Mouse (Mus musculus) hindbrain, embryonic 11.5 days (tissue): ENCODE results near the gene Tnp2. TPM values are rescaled to one million over a fixed set of nuclear protein-coding genes. Genes with fewer than 3 reads are reported as not detected.

Experiments used
- ATAC-seq: fragments of 200-750 bp; cut with Nextera tagmentation; 2 replicates; pipeline ENCODE4 v1.8.0; 2017; ENCODE audit warnings: mild to moderate bottlenecking, moderate TSS enrichment, moderate library complexity; ENCODE audit not compliant: low FRiP score
- DNase-seq: peaks from one replicate; pipeline ENCODE4 v3.0.0-alpha.2; 2015; ENCODE audit warnings: low spot score
- H3K27ac ChIP-seq: fragments of 300-500 bp; sonication (generic); 2 replicates; pipeline ENCODE4 v1.5.1; 2014; ENCODE audit warnings: mild to moderate bottlenecking, low read depth, low read length
- H3K27me3 ChIP-seq: fragments of 300-500 bp; sonication (generic); 2 replicates; pipeline ENCODE4 v1.6.1; 2014; ENCODE audit warnings: mild to moderate bottlenecking, low read length, moderate library complexity, mixed read lengths; ENCODE audit not compliant: control insufficient read depth, insufficient read depth
- H3K36me3 ChIP-seq: fragments of 300-500 bp; sonication (generic); 2 replicates; pipeline ENCODE4 v1.6.1; 2014; ENCODE audit warnings: mild to moderate bottlenecking, low read length, moderate library complexity, mixed read lengths; ENCODE audit not compliant: control insufficient read depth, insufficient read depth
- H3K4me1 ChIP-seq: fragments of 300-500 bp; sonication (generic); replicated peaks from 2 replicates; pipeline ENCODE4 v1.6.1; 2014; ENCODE audit warnings: low read length, mixed read lengths; ENCODE audit not compliant: control insufficient read depth, insufficient read depth
- H3K4me2 ChIP-seq: fragments of 300-500 bp; sonication (generic); replicated peaks from 2 replicates; pipeline ENCODE4 v1.6.1; 2014; ENCODE audit warnings: mild to moderate bottlenecking, low read depth, low read length
- H3K4me3 ChIP-seq: fragments of 300-500 bp; sonication (generic); 2 replicates; pipeline ENCODE4 v1.5.1; 2014; ENCODE audit warnings: low read depth, low read length
- H3K9ac ChIP-seq: fragments of 300-500 bp; sonication (generic); 2 replicates; pipeline ENCODE4 v1.6.1; 2014; ENCODE audit warnings: low read depth, low read length
- H3K9me3 ChIP-seq: fragments of 300-500 bp; sonication (generic); 2 replicates; pipeline ENCODE4 v1.6.1; 2016; ENCODE audit warnings: low read length; ENCODE audit not compliant: control insufficient read depth
- WGBS: fragments of 180-500 bp; shearing (Covaris S2); extraction: QIAGEN DNeasy Blood & Tissue Kit; methylation state at CpG from one replicate; pipeline ENCODE4 v1.1.7; 2014; 5-methylcytosine and 5-hydroxymethylcytosine counted together
- polyA plus RNA-seq: library from polyadenylated mRNA; unstranded; fragments of >200 nt; fragmentation: Nextera tagmentation; extraction: Ambion mirVana; gene quantifications from 2 replicates; pipeline ENCODE4 v1.2.1, GENCODE M21; 2014

Tnp2 gene
- polyA plus RNA-seq, 1 experiment from 2014 or later = not detected

DNA sequence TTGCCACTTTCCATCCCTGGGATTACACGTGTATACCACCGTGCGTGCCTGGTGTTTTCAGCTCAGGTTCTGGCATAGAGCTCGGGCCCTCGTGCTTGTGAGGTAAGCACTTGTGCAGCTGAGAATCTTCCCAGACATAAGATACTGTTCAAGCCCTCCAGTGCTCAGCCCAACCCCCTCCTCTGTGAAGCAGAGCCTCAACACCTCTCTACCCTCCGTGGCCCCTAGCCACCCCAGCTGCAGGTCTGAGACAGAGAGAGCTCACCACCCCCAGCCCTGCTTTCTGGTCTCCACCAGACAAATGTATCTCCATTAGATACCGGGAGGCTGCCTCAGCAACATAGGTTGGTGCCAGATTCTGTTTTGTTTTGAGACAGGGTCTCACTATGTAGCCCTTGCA is 39.2 kb downstream of the Tnp2 start:
- Histone ChIP-seq H3K27me3 (no peaks in the 10 kb centered on the region), H3K9me3 (no peaks in the 10 kb centered on the region), H3K27ac (no peak overlapping the region), H3K4me3 (no peak overlapping the region), H3K4me2 (no peak overlapping the region), H3K4me1 (no peaks in the 10 kb centered on the region), H3K9ac (no peak overlapping the region), H3K36me3 (no peaks in the 10 kb centered on the region)
- DNase-seq = no peak
- no peak for ATAC-seq
- WGBS = 78% methylated on average over 7 of the region's 7 CpGs

DNA sequence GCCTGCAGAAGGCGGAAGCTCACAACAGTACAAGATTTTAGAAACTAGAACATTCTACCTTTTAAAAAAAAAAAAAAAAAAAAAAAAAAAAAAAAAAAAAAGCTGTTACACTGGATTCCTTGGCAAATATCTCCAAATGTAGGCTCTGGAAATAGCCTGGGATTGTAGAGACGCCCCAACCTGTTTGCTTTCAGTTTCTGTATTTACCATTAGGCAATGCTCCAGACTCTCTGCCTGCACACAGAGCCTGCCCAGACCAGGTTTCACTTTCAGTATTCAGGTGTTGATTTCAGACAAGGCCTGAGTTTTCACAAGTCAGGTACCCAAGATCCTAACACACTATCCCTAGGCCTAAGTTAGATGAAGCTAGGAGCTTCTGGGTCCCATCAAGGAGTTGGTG is 47.4 kb downstream of the Tnp2 start:
- no peaks in the 10 kb centered on the region for H3K9me3 ChIP-seq
- H3K4me2 ChIP-seq = no peak overlapping the region
- no peaks in the 10 kb centered on the region for H3K36me3 ChIP-seq
- WGBS = 87% methylated on average over 2 of the region's 2 CpGs
- no peak overlapping the region for H3K4me3 ChIP-seq
- no peak overlapping the region for H3K27ac ChIP-seq
- DNase-seq = no peak
- no peak for ATAC-seq
- H3K4me1 ChIP-seq = no peaks in the 10 kb centered on the region
- no peaks in the 10 kb centered on the region; the same call in 1 of the 2 replicates for H3K27me3 ChIP-seq
- no peak overlapping the region for H3K9ac ChIP-seq

DNA sequence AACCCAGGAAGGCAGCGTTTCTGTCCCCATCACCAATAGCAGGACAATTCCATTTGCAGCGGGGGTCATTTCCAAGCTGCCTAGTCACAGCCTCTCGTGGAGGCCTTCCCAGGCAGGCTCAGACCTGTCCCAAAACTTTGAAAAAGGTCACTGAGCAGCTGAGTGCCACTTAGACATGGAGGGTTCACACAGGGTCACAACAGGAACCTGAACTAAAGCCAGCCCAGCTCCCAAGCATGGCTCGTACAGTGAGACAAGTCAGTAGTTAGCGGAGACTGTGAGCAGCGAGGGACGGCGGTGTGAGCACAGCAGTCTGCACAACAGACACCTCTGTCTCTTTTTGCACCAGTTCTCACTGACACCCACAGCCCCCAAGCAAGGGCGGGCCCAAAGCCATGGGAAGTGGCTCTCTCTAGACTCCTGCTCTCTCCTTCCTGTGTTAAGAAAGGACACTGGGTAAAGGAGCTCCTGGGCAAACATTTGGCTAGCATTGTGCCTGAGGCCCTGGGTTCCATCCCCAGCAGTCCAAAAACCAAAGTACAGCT is 48.5 kb downstream of the Tnp2 start:
- DNase-seq = no peak
- Histone ChIP-seq H3K27me3 (no peaks in the 10 kb centered on the region; the same call in 1 of the 2 replicates), H3K36me3 (no peaks in the 10 kb centered on the region), H3K4me3 (no peak overlapping the region), H3K27ac (no peak overlapping the region), H3K9me3 (no peaks in the 10 kb centered on the region), H3K9ac (no peak overlapping the region), H3K4me2 (no peak overlapping the region), H3K4me1 (no peaks in the 10 kb centered on the region)
- no peak for ATAC-seq
- 63% methylated on average over 9 of the region's 9 CpGs for WGBS

DNA sequence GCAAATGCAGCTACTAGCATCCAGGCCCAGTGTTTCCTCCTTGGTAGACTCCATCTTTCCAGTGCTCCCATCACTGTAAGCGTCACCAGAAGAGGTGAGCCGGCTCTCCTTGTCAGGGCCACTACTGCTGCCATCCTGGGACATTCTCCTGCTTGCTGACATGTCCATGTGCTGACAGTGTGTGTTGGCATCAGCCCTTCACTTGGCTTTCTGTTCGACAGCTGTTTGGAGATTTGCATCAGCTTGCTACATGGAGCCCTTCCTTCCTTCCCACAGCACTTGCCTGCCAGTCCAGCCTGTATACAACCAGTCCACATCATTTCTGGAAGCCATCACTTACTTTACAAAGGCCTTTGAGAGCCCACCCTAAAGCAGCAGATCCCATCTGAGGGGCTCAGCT is 49.6 kb downstream of the Tnp2 start:
- Histone ChIP-seq H3K9me3 (no peaks in the 10 kb centered on the region), H3K27ac (no peak overlapping the region), H3K4me3 (no peak overlapping the region), H3K36me3 (no peaks in the 10 kb centered on the region), H3K4me2 (no peak overlapping the region), H3K27me3 (no peaks in the 10 kb centered on the region), H3K4me1 (no peaks in the 10 kb centered on the region), H3K9ac (no peak overlapping the region)
- DNase-seq (no peak), ATAC-seq (no peak)
- 84% methylated on average over 3 of the region's 3 CpGs for WGBS

Other genes with a start within 250 kb of the Tnp2 start
- gene Dexi, start 245.6 kb downstream of the Tnp2 start, polyA plus RNA-seq = 21.9 and 23.2 TPM in 2 replicates
- gene Clec16a, start 243.3 kb downstream of the Tnp2 start, polyA plus RNA-seq = 47.5 and 55.7 TPM in 2 replicates
- gene Socs1, start 3.1 kb downstream of the Tnp2 start, polyA plus RNA-seq = 3.5 and 3.6 TPM in 2 replicates
- not detected in 2 replicates for gene Prm3, start 2.3 kb upstream of the Tnp2 start, polyA plus RNA-seq
- gene Prm2, start 7.5 kb upstream of the Tnp2 start, polyA plus RNA-seq = not detected in 2 replicates
- not detected in 2 replicates for gene Prm1, start 17.2 kb upstream of the Tnp2 start, polyA plus RNA-seq
- not detected in 2 replicates for gene Gm11172, start 24.3 kb upstream of the Tnp2 start, polyA plus RNA-seq
- gene Rmi2, start 46.4 kb upstream of the Tnp2 start, polyA plus RNA-seq = 1.8 and 2.6 TPM in 2 replicates